Mouse (Mus musculus): ENCODE results near the gene Pdk2. TPM values are rescaled to one million over a fixed set of nuclear protein-coding genes. Genes with fewer than 3 reads are reported as not detected.
A peak's percentile ranks its signal among the peaks of the same experiment; 100 is the strongest.

The Pdk2 gene
- total and polyA plus RNA-seq, 2 experiments from 2014 or later = 14.1 to 30.8 TPM

GRCm38 (mm10) chr11:95077956-95078355, 36.8 kb upstream of the Pdk2 start:
- no peaks in the 10 kb centered on the region for H3K9me3 ChIP-seq (ENCODE audit: low read length)
- H3K4me2 ChIP-seq (ENCODE audit: low read depth, low read length, poor library complexity, severe bottlenecking) = peak overlapping the region; percentile 71; the same call in 1 of the 2 replicates
- H3K4me3 ChIP-seq (ENCODE audit: low read depth, low read length) = no peak overlapping the region
- DNase-seq (ENCODE audit: low spot score) = no peak
- H3K9ac ChIP-seq (replicated peaks; ENCODE audit: low read length, poor library complexity, severe bottlenecking) = no peak overlapping the region
- H3K36me3 ChIP-seq (ENCODE audit: insufficient read depth, low read length) = no peaks in the 10 kb centered on the region
- ATAC-seq (ENCODE audit: low FRiP score) = no peak
- TF ChIP-seq CTCF (IDR thresholded peaks at IDR 0.05) = 0 out of 2 replicates have a peak, but pooled peaks have one; percentile 37
- H3K27me3 ChIP-seq (ENCODE audit: insufficient read depth, low read length) = 0 out of 2 replicates have a peak, but pooled peaks cover 1% of the 10 kb centered on the region
- H3K4me1 ChIP-seq (ENCODE audit: insufficient read depth, low read length) = peaks cover 7% of the 10 kb centered on the region; the same call in 1 of the 2 replicates
- no peak overlapping the region for H3K27ac ChIP-seq (ENCODE audit: low read depth, low read length)
- WGBS = 43% methylated on average over 7 of the region's 7 CpGs

GRCm38 (mm10) chr11:95076536-95077111, 35.5 kb upstream of the Pdk2 start, which contains the start of gene Itga3:
Gene Itga3 (minus strand): TSS chr11:95076801.
- Histone ChIP-seq H3K27ac (ENCODE audit: low read depth, low read length) (peak within 1 kb of the TSS; percentile 82), H3K36me3 (ENCODE audit: insufficient read depth, low read length) (no peaks in the 10 kb centered on the region), H3K4me1 (ENCODE audit: insufficient read depth, low read length) (peaks cover 7% of the 10 kb centered on the region; the same call in 1 of the 2 replicates), H3K4me3 (ENCODE audit: low read depth, low read length) (peak within 1 kb of the TSS; percentile 81), H3K4me2 (ENCODE audit: low read depth, low read length, poor library complexity, severe bottlenecking) (peak within 1 kb of the TSS; percentile 71), H3K9ac (replicated peaks; ENCODE audit: low read length, poor library complexity, severe bottlenecking) (peak within 1 kb of the TSS; percentile 73), H3K27me3 (ENCODE audit: insufficient read depth, low read length) (no peaks in the 10 kb centered on the region), H3K9me3 (ENCODE audit: low read length) (no peaks in the 10 kb centered on the region)
- DNase-seq (ENCODE audit: low spot score) (peak; percentile 80), ATAC-seq (ENCODE audit: low FRiP score) (peak; percentile 55; the same call in 1 of the 2 replicates)
- under 1% methylated on average over 49 of the region's 51 CpGs for WGBS
- TF ChIP-seq CTCF (IDR thresholded peaks at IDR 0.05) = no peak

GRCm38 (mm10) chr11:95076041-95076535, 34.9 kb upstream of the Pdk2 start:
- DNase-seq (ENCODE audit: low spot score) (peak; percentile 61), ATAC-seq (ENCODE audit: low FRiP score) (peak; percentile 59; the same call in 1 of the 2 replicates)
- Histone ChIP-seq H3K36me3 (ENCODE audit: insufficient read depth, low read length) (no peaks in the 10 kb centered on the region), H3K27me3 (ENCODE audit: insufficient read depth, low read length) (no peaks in the 10 kb centered on the region), H3K27ac (ENCODE audit: low read depth, low read length) (peak overlapping the region; percentile 82), H3K4me2 (ENCODE audit: low read depth, low read length, poor library complexity, severe bottlenecking) (peak overlapping the region; percentile 71), H3K9me3 (ENCODE audit: low read length) (no peaks in the 10 kb centered on the region), H3K9ac (replicated peaks; ENCODE audit: low read length, poor library complexity, severe bottlenecking) (peak overlapping the region; percentile 73), H3K4me1 (ENCODE audit: insufficient read depth, low read length) (peaks cover 7% of the 10 kb centered on the region; the same call in 1 of the 2 replicates), H3K4me3 (ENCODE audit: low read depth, low read length) (peak overlapping the region; percentile 81)
- peak; percentile 62 for TF ChIP-seq CTCF (IDR thresholded peaks at IDR 0.05)
- WGBS = 2% methylated on average over 41 of the region's 42 CpGs

- DNase-seq (ENCODE audit: low spot score) (peak; percentile 24), ATAC-seq (ENCODE audit: low FRiP score) (peak; percentile 33; the same call in 1 of the 2 replicates)
- H3K9me3 ChIP-seq (ENCODE audit: low read length) = no peaks in the 10 kb centered on the region
- peak overlapping the region; percentile 73 for H3K9ac ChIP-seq (replicated peaks; ENCODE audit: low read length, poor library complexity, severe bottlenecking)
- 7% methylated on average over 18 of the region's 19 CpGs for WGBS
- H3K27me3 ChIP-seq (ENCODE audit: insufficient read depth, low read length) = no peaks in the 10 kb centered on the region
- peak overlapping the region; percentile 71 for H3K4me2 ChIP-seq (ENCODE audit: low read depth, low read length, poor library complexity, severe bottlenecking)
- peak overlapping the region; percentile 82 for H3K27ac ChIP-seq (ENCODE audit: low read depth, low read length)
- H3K4me3 ChIP-seq (ENCODE audit: low read depth, low read length) = peak overlapping the region; percentile 81
- H3K36me3 ChIP-seq (ENCODE audit: insufficient read depth, low read length) = no peaks in the 10 kb centered on the region
- peak; percentile 51 for TF ChIP-seq CTCF (IDR thresholded peaks at IDR 0.05)
- H3K4me1 ChIP-seq (ENCODE audit: insufficient read depth, low read length) = peaks cover 7% of the 10 kb centered on the region; the same call in 1 of the 2 replicates
Observed at GRCm38 (mm10) chr11:95075197-95076040, 34.3 kb upstream of the Pdk2 start.

GRCm38 (mm10) chr11:95074694-95075093, 33.5 kb upstream of the Pdk2 start:
- WGBS = 77% methylated on average over 4 of the region's 4 CpGs
- H3K9me3 ChIP-seq (ENCODE audit: low read length) = no peaks in the 10 kb centered on the region
- H3K4me2 ChIP-seq (ENCODE audit: low read depth, low read length, poor library complexity, severe bottlenecking) = peak overlapping the region; percentile 71
- H3K36me3 ChIP-seq (ENCODE audit: insufficient read depth, low read length) = no peaks in the 10 kb centered on the region
- H3K27me3 ChIP-seq (ENCODE audit: insufficient read depth, low read length) = no peaks in the 10 kb centered on the region
- DNase-seq (ENCODE audit: low spot score) (no peak), ATAC-seq (ENCODE audit: low FRiP score) (no peak)
- H3K4me1 ChIP-seq (ENCODE audit: insufficient read depth, low read length) = peaks cover 7% of the 10 kb centered on the region; the same call in 1 of the 2 replicates
- no peak for TF ChIP-seq CTCF (IDR thresholded peaks at IDR 0.05)
- peak overlapping the region; percentile 81 for H3K4me3 ChIP-seq (ENCODE audit: low read depth, low read length)
- H3K27ac ChIP-seq (ENCODE audit: low read depth, low read length) = no peak overlapping the region
- H3K9ac ChIP-seq (replicated peaks; ENCODE audit: low read length, poor library complexity, severe bottlenecking) = peak overlapping the region; percentile 73
